Mouse (Mus musculus): Measurements from ENCODE around the gene Top3a.

GRCm38 (mm10) chr11:60808286-60809070 lies 31.3 kb upstream of the Top3a start:
- TF ChIP-seq CTCF (IDR thresholded peaks at IDR 0.05; ENCODE audit: borderline replicate concordance, extremely low read depth, insufficient read depth, insufficient read length), result no peak
- no peak for TF ChIP-seq POLR2A (IDR thresholded peaks at IDR 0.05; ENCODE audit: borderline replicate concordance, extremely low read depth, insufficient read depth, insufficient read length, poor library complexity, severe bottlenecking)

All from brain, embryonic 14.5 days (tissue).